31 mouse cellular contexts compared by ENCODE assay signal in the genomic region with DNA sequence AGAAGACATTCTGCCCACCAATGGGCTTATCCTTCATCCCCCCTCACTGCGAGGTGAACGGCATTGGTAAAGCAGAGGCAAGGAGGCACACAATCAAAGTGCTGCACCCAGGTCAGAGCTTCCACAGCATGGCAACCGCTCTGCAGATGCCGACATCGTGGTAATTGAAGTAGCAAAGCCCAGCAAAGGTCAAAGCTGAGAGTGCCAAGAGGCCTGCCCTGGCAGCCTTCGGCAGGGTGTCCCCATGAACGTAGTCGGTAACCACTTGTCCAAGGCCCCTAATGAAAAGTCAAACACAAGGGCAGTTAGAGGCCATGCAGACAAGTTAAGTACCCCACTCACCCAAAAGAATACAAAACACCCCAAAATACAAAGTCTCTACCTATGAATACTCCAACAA. TPM values are rescaled to one million over a fixed set of nuclear protein-coding genes. Genes with fewer than 3 reads are reported as not detected.
"Had no signal": no experiment of that assay in that cellular context is flagged by ENCODE, and none has a peak within 500 bp of the region (broad histone marks: within the 10 kb centered on the region; RNA-seq: fewer than 3 reads in every experiment).

No protein-coding gene starts in this region.

- DNase-seq: kidney, postnatal 10 days; kidney, postnatal 36 days; layer of hippocampus, postnatal 36 days; left cerebral cortex, postnatal 4 days; liver, postnatal 0 days; lung, embryonic 14.5 days; retina, postnatal 1 day; right cerebral cortex, postnatal 25 days; thymus, adult 2 months; thymus, postnatal 14 days; thymus, postnatal 4 days had no signal

- H3K27ac ChIP-seq: kidney, embryonic 15.5 days; limb, embryonic 12.5 days; limb, embryonic 15.5 days; liver, embryonic 14.5 days; macrophage; midbrain, embryonic 12.5 days; neural tube, embryonic 13.5 days had no signal

- ATAC-seq: liver, postnatal 0 days; lung, postnatal 0 days; midbrain, embryonic 16.5 days had no signal

- H3K4me3 ChIP-seq: kidney, embryonic 15.5 days; limb, embryonic 12.5 days; limb, embryonic 15.5 days; midbrain, embryonic 12.5 days; myocyte; neural tube, embryonic 13.5 days had no signal

- H3K9me3 ChIP-seq: kidney, embryonic 15.5 days; limb, embryonic 12.5 days; limb, embryonic 15.5 days; midbrain, embryonic 12.5 days; neural tube, embryonic 13.5 days had no signal

- H3K9ac ChIP-seq: kidney, embryonic 15.5 days; limb, embryonic 12.5 days; limb, embryonic 15.5 days; liver, embryonic 14.5 days; liver, postnatal 0 days; lung, embryonic 14.5 days; midbrain, embryonic 12.5 days; neural tube, embryonic 13.5 days had no signal

- H3K27me3 ChIP-seq: kidney, embryonic 15.5 days; limb, embryonic 12.5 days; limb, embryonic 15.5 days; midbrain, embryonic 12.5 days; neural tube, embryonic 13.5 days had no signal

- H3K4me2 ChIP-seq: kidney, embryonic 15.5 days; limb, embryonic 12.5 days; limb, embryonic 15.5 days; liver, embryonic 11.5 days; lung, embryonic 14.5 days; midbrain, embryonic 12.5 days; neural tube, embryonic 13.5 days had no signal

RNA-seq across cellular contexts. Expression of gene Pih1d2, which starts 20.1 kb away (rescaled TPM):
- total RNA-seq: monocyte, adult 5-6 weeks had no signal

RNA-seq across cellular contexts. Expression of gene Tex12, which starts 35.8 kb away (rescaled TPM):
- total RNA-seq: layer of hippocampus, adult 8-10 months; layer of hippocampus, postnatal 10 days; layer of hippocampus, postnatal 36 days; left cerebral cortex, adult 8-10 months; left cerebral cortex, postnatal 14 days; left cerebral cortex, postnatal 4 days; megakaryocyte, adult 5-6 weeks; monocyte, adult 5-6 weeks; neutrophil, adult 5-6 weeks had no signal
- polyA plus RNA-seq: limb, embryonic 12.5 days; limb, embryonic 15.5 days; liver, embryonic 11.5 days; liver, embryonic 14.5 days; liver, postnatal 0 days; lung, embryonic 14.5 days; lung, postnatal 0 days; macrophage; myocyte; neural tube, embryonic 13.5 days; small intestine, adult 2 months; spleen, adult 2 months; thymus, adult 2 months had no signal
